Mouse (Mus musculus) cerebellum, adult 9-11 months (tissue): Measurements from ENCODE around the gene F5.

Experiments
- DNase-seq: peaks from one replicate; pipeline ENCODE4 v3.0.0; 2022

Gene F5

DNA sequence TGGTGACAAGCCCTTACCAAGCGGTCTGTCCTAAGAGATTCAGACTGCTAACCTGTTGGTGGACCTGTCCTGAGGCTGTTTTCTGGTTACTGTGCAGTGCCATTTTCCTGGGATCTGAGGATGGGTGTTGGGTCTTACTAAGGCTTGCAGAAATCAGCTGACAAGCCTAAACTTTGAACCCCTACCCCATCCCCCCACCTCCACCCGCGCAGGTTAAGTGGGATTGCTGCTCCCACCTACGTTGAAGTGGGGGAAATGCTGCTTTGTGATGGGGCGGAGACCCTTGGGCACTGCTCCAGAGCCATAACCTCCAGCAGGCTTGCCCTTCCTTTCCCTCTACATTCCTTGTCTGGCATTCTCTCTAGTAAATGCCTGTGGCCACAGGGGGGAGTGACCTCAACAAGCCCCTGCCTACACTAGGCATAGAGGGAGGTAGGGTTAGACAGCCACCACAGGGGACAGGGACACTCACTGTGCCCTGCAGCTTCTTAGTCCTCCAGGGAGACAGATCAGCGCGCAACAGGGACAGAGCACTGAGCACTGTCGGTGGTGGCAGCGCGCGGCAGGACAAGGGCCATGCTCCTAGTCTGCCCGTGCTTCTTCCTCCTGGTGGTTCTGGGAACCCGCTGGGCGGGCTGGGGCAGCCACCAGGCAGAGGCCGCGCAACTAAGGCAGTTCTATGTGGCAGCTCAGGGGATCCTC is at the start of gene F5:
Gene F5, plus strand, starts transcription at position 452 of the 702 bp plus-strand sequence.
- DNase-seq: no peak

- DNase-seq: no peak
Observed at GRCm38 (mm10) chr1:164109763-164110162, 41.9 kb upstream of the F5 start.

GRCm38 (mm10) chr1:164110591-164111329 is 40.9 kb upstream of the F5 start:
- no peak for DNase-seq

- DNase-seq: no peak
Observed at GRCm38 (mm10) chr1:164114280-164114679, 37.4 kb upstream of the F5 start.

- no peak for DNase-seq
Observed at GRCm38 (mm10) chr1:164114947-164115493, 36.6 kb upstream of the F5 start, which contains the start of gene Selp. Gene Selp (plus strand): TSS chr1:164115264.

DNA sequence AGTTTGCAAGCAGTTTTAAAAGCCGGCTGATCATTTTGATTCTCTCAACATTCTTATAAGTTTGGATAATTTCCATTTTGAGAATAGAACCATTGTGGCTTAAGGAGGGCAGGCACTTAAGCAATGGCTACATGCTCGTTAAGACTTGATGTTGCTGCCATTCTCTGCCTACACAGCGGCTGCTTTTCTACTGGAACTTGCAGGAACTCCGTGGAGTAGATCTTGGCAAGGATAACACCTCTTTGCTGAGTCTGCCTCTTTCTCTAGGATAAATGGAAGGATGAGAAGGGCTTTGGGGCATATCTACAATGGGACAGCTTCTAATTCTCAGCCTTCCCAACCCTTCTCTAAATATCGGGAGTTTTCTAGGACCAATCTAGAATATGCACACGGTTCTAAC is 36.0 kb upstream of the F5 start:
- no peak for DNase-seq

- DNase-seq: no peak
Observed at GRCm38 (mm10) chr1:164117869-164118268, 33.8 kb upstream of the F5 start.

- DNase-seq: no peak
Observed at GRCm38 (mm10) chr1:164119892-164120776, 31.5 kb upstream of the F5 start.

DNA sequence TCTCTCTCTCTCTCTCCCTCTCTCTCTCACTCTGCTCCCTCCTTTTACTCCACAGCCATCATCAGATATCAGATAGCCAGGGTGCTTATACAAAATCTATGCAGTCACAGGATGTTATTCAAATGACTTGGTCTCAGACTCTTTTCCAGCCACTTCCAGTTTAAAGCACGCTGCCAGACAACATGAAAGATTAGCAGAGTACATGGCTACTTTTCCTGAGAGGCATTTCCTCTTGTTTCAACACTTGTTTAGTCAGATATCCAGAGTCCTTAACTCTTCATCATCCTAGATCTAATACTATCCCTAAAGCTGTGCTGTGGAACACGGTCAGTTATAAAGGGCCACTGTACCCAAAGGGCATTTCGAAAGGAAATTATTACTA is 30.9 kb upstream of the F5 start:
- no peak for DNase-seq

DNA sequence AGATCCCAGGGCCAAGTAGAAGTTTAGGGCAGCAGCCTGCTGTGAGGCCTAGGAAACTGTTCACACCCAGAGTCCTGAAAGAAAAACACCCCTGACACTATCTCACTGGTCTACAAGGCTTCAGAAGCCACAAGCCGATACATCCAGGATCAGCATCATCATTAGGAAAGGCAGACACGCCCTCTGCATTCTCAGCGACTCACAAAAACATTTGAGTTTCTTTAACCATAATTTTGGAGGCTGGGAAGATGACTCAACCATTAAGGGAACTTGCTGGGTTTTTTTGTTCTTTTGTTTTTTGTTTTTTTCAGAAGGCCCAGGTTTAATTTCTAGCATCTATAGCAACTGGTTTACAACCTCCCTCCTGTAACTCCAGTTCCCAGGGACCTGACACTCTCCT is 27.8 kb upstream of the F5 start:
- no peak for DNase-seq

GRCm38 (mm10) chr1:164130013-164130412 is 21.6 kb upstream of the F5 start:
- DNase-seq: no peak

- no peak for DNase-seq
Observed at GRCm38 (mm10) chr1:164132609-164133008, 19.0 kb upstream of the F5 start.

GRCm38 (mm10) chr1:164134101-164134500 is 17.5 kb upstream of the F5 start:
- no peak for DNase-seq

DNA sequence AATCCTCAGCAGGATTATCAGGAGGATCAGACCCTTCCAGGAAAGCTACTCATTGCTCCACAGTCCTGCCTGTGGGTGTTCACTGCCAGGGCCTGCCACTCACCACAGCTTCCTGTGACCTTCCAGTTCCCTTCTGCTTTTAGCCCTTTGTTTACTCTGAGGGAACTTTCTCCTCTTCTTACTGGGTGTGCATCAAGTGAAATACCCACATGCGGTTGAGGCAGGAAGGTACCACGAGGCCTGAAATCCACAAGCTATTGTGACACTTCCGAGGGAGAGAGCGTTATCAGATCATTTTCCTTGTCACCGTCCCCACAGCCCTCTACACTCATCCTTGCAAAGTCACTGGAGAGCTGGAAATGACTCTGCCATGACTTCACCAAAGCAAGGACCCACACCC is 16.3 kb upstream of the F5 start:
- DNase-seq: no peak

DNA sequence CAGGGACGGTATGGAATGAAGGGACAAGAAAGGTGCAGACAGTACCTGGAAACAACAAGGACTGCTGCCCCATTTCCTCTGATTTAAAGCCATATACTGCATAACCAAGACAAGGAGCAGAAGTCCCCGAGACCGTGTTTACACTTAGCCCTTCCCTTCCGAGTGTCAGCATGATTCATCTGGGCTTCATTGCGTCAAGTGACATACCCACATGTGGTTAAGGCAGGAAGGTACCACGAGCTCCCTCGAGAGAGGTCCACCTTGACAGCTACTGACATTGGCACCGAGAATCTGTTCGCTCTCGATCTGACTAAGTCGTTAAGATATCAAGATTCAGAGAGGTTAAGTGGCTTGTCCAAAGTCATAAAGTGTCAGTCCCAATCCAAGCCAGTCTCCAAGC is 15.7 kb upstream of the F5 start:
- no peak for DNase-seq

- DNase-seq: no peak
Observed at GRCm38 (mm10) chr1:164136636-164137035, 15.0 kb upstream of the F5 start.

DNA sequence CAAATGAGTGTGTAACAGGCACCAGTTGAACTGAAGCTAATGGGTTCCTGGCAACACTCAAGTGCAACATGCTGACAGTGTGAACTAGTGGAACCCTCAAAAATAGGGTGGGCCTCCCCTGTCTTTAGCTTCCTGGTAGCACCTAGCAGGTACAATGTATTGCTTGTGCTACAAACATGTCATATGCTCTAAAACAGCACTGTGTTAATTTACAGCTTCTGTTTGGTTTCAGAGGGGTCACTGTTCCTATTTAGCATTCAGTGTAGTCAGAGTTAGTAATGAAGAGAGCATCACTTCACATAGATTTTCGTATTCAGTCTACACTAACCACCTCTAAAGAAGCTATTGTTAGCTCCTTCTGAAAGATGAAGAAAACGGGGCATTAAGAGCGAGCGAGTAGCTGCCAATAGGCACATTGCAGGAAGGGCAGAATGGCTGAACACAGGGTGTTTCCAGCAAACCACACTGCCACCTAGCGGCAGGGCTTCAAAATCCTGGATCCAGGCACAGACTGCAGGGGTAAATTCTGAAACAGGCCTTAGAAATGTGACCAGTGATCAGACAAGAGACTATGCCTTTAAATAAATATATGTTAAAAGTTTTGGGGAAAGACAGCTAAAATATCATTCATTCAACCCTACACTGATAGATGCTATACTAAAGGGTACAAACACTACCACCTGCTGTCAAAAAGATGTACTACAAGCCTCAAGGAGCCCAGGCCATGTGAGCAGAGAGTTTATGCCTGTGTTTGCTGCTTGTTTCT is 13.1 kb upstream of the F5 start:
- peak; percentile 11 for DNase-seq

DNA sequence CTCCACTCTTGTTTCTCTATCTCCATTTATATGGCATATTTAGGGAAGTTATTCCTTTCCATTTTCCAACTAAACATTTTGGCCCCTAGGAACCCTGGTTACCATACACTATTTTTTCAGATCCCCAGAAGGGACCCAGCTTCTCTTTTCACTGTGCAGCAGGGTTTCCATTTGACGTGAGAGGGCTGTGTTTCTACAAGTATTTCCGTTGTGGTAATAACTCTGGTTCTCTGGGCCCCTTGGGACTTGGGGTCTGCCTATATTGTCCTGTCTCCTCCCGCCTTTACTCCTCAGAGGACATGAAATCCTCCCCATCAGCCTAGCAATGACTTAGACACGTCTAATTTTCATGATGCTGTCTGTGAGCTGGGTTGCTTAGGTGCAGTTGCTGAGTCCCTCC is 12.2 kb upstream of the F5 start:
- no peak for DNase-seq

- no peak for DNase-seq
Observed at GRCm38 (mm10) chr1:164149083-164149482, 2.6 kb upstream of the F5 start.

- no peak for DNase-seq
Observed at GRCm38 (mm10) chr1:164152836-164153235, 1.2 kb downstream of the F5 start.

- DNase-seq: no peak
Observed at GRCm38 (mm10) chr1:164154983-164155382, 3.3 kb downstream of the F5 start.

DNA sequence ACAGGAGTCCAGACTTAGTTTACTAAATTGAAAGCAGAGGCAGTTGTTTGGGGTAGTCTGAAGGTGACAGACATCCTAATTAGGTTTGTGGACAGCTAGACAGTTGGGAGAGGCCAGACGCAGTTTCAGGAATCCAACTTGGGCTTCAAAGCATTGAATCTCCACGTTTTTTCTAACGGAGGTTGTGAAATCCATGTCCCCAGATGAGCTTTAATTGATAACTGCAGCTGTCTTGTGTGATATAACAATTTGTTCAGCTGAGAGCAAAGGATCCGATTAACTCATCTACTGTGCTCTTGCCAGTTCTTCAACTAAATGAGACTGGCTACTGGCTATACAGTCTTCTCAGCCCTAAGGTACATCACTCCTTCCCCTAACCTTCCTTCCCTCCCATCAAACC is 6.9 kb downstream of the F5 start:
- no peak for DNase-seq
